Mouse (Mus musculus): Measurements from ENCODE around the gene Crot.

GRCm38 (mm10) chr5:8987925-8988324 is 9.2 kb downstream of the Crot start:
- no peak for TF ChIP-seq MAX (IDR thresholded peaks at IDR 0.05)
- no peak for TF ChIP-seq CTCF (IDR thresholded peaks at IDR 0.05; ENCODE audit: control insufficient read depth, insufficient read depth, insufficient read length)
- no peak for TF ChIP-seq MYOG (IDR thresholded peaks at IDR 0.05; ENCODE audit: control insufficient read depth, extremely low read depth, insufficient read length)
- no peak for TF ChIP-seq USF1 (IDR thresholded peaks at IDR 0.05; ENCODE audit: low read depth)
- TF ChIP-seq CEBPB (IDR thresholded peaks at IDR 0.05; ENCODE audit: low read depth), result no peak
